Mouse (Mus musculus): ENCODE data around the gene 9230112D13Rik.

9230112D13Rik gene

DNA sequence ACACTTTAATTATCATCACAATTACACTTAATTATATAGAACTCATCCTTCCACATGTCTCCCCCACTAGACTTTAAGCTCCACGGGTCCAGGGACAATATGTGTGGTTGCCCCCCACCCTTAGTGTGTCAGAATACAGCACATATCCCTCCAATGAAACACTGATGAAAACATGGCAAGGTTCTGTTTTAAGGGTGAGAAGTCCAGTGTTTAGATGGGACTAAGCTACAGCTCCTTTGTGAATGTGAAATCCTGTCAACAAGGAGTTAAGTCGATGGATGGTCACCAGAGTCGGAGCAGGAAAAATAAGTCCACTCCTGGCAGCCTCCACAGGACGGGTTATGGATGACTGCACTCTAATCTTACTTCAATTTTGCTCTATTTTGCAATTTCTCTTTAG, 22.3 kb downstream of the 9230112D13Rik start:
- no peak for DNase-seq (ENCODE audit: low read depth, low spot score)

GRCm38 (mm10) chr14:34499664-34500063, 22.9 kb downstream of the 9230112D13Rik start:
- DNase-seq (ENCODE audit: low read depth, low spot score) = no peak

DNA sequence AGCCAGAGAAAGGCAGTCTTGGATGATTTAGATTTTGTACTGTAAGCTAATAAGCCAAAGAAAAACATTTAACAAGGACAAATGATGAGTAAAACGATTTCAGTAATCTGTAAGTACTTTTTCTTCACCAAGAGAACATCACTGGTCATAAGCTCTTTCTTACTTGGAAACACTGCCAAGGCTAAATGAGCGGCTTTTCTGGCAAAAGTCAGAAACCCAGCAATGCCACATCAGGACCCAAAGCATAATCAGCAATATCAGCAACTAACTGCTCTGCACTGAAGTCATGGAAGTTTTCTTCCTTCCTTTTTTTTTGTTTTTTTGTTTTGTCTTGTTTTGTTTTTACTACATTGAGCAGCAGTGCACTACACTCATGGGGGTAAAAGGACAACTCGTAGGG, 25.3 kb downstream of the 9230112D13Rik start:
- DNase-seq (ENCODE audit: low read depth, low spot score) = no peak

GRCm38 (mm10) chr14:34493682-34494081, 28.9 kb downstream of the 9230112D13Rik start:
- DNase-seq (ENCODE audit: low read depth, low spot score) = no peak

DNA sequence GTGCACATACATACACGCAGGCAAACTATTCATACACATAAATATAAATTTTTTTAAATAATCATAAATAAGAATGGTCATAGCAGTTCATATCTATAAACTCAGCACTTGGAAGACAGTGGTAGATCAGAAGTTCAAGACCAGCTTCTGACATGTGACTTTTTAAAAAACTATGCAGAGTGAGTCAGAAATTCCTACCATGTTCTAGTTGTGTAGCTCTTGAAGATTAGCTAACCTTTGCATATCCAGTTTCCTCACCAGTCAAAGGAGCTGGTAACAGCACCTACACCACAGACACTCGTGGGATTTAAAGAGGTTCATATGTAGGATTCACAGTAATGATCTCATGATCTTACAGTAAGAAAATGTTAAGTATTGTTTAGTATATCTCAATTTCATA, 29.9 kb downstream of the 9230112D13Rik start:
- DNase-seq (ENCODE audit: low read depth, low spot score) = no peak

- no peak for DNase-seq (ENCODE audit: low read depth, low spot score)
Measured at GRCm38 (mm10) chr14:34490965-34491364, 31.6 kb downstream of the 9230112D13Rik start.

GRCm38 (mm10) chr14:34489928-34490327, 32.7 kb downstream of the 9230112D13Rik start:
- DNase-seq (ENCODE audit: low read depth, low spot score) = no peak

DNA sequence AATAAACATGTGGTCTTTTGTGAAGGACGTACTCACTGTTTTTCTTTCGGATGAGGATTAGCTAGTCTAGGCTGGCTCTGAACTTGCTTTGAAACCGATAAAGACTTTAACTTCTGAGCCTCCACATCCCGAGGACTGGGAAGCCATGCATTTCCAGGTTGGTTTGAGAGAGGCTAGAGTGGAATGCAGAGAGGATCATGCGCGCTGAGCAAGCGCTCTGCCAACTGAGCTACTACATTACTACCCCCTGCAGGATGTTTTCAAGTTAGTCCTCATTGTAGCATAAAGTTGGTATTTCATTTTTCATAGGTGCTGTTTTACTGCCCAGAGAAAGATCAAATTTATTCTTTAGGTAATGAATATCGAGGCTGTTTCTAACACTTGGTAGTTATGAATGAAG, 36.4 kb downstream of the 9230112D13Rik start:
- no peak for DNase-seq (ENCODE audit: low read depth, low spot score)

DNA sequence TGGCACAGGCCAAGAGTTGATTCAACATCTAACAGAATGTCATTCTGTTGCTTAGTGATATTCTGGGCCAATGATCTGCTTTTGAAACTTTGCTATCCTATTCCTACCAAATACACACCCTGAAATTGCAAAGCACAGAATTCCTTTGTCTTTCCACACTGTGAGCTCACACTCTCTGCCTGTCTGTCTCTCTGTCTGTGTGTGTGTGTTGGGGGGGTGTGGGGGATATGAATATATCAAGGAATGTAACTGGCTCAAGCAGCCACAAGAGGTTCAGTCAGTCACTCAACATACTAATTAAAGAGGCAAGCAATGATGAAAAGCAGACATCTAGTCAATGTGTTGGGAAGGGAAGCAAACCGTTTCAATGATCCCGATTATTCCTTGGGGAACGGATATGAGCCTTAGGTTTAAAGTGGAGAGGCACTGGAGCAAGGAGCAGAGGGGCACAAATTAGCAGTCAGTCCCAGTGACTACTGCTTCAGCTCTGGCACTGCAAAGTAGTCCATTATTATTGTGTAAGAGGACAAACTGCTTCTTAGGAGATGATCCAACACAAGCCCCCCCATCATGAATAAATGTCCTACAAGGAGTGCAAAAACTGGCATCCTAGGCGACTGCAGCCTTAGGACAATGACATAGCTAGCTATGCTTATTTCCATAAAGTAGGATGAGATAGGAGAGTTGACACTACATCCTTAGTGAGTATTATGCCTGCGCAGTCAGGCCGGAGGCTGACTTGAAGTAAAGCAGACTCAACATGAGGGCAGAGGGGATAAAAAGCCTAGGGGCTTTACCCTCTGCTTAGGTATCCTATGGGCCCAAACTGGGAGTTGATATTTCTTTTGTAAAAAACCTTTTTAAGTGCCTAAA, 38.9 kb downstream of the 9230112D13Rik start:
- no peak for DNase-seq (ENCODE audit: low read depth, low spot score)

DNA sequence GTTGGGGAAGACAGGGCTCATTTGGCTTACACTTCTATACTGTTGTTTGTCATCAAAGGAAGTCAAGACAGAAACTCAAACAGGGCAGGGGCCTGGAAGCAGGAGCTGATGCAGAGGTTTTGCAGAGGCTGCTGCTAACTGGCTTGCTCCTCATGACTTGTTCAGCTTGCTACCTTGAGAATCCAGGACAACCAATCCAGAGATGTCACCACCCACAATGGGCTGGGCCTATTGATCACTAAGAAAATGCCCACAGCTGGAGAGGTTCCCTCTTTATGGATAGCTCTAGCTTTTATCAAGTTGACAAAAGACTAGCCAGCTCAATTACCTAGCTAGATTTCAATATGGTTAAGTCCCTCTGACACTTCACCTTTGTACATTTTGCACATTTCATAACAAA, 51.0 kb downstream of the 9230112D13Rik start:
- DNase-seq (ENCODE audit: low read depth, low spot score) = no peak

- peak; percentile 73 for DNase-seq (ENCODE audit: low read depth, low spot score)
Measured at GRCm38 (mm10) chr14:34466291-34466690, 56.3 kb downstream of the 9230112D13Rik start.
